Mouse (Mus musculus) A20 (cell line): ENCODE data around the gene Cwc27.
A peak's percentile ranks its signal among the peaks of the same experiment; 100 is the strongest.

Experiments used
- DNase-seq: peaks from one replicate; pipeline ENCODE4 v3.0.0-alpha.2; 2011; ENCODE audit warnings: low read depth, low spot score

Cwc27 gene

DNA sequence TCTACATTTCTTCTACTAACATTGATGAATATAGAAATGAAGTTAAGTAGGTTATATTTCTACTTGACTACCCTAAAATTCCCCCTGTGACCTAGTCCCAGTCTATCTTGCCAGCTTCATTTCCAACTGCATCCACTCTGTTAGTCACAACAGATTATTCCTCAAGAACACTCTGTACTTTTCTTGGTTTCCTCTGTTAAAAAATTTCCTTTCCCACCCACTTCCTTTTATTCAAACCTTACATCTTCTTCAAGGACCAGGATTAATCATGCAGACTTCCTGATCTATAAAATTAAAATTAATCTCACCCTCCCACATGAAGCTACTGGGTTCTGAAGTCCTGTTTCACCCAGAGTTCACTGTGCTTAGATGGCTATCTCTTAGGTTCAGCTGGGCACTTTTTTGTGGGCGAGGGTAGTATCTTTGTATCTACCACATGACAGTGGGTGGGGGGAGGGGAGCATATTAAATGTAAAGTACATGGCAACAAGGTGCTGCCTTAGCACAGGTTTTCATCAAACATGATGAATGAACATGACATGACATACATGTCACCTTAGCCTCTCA is 37.8 kb downstream of the Cwc27 start:
- DNase-seq: no peak

DNA sequence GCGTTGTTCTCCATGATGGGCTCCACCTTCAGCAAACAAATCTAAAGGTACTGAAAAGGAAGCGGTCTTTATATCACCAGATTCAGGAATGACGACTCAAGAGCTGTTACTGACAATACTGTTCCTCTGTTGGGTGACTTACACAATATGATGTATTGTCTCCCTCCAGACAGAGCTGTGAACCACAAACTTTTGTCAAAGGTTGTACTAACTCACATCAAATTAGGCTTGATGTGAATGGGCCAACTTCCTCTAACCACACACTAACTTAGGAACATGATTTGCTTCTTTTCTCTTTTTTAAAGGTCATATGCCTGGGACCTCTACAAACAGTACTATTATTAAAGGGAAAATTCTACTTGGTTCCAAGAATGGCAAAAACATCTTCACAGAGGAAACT is 53.7 kb downstream of the Cwc27 start:
- peak; percentile 52 for DNase-seq

DNA sequence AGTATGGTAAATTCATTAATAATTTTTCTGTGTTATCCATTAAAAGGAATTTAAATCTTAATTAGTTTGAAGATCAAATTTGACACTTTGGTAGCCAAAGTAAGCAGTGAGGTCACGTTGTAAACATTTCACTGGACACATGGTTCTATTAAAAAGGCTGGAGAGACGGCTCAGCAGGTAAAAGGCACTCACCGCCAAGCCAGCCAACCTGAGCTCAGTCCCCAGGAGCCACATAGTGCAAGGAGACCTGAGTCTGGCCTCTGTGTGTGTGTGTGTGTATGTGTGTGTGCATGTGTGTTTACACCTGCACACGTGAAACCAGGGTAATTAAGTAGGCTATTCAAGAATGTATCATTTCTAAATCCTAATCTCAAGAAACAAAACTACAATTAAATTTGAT is 54.5 kb downstream of the Cwc27 start:
- peak; percentile 9 for DNase-seq

DNA sequence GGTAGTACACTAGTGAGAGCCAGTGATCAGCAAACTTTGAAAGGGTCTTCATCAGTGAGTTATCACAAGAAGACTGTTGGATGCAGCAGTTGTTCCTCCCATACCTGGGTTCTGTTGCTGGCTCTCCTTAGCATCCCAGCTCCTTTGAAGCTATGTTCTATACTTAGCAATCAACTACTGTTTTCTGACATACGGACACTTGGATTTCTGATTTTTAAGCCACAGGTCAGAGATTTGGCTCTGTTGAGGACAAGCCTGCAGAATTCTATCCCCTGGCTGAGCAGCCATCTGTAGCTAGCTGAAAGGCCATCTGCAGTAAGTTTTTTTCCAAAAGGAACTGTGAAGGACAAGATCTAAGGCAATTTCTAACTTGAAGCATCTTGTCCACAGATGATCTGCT is 57.6 kb downstream of the Cwc27 start:
- no peak for DNase-seq

DNA sequence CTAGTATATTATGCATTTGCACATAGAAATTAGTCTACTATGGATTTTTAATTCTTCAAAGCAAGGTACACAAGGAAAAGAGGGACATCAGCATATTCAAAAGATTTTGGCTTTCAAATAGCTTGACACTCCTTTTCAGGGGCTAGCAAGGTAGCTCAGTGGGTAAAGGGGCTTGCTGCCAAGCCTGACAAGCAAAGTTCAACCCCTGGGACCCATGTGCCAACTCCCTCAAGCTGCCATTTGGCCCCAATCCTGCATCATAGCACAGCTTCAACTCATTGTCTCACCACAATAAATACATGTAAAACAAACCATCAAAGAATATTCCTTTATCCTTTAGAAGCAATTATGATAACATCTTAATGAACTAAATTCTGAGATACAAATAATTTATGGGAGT is 69.9 kb downstream of the Cwc27 start:
- no peak for DNase-seq

DNA sequence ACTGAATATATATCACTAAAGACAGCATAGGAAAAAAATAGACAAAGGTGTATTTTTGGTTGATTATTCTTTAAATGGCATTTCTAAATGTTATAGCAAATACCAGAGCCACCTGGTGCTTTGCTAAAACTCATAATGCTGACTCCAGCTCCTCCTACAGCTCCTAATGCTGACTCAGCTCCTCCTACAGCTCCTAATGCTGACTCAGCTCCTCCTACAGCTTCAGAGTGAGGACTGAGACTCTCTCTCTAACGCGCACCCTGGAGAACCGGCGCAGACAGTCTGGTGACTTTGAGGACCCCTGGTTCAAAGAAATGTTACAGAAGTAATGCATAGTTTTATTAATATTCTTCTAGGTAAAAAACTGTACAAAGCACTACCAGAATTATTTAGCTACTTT is 74.1 kb downstream of the Cwc27 start:
- DNase-seq: no peak

DNA sequence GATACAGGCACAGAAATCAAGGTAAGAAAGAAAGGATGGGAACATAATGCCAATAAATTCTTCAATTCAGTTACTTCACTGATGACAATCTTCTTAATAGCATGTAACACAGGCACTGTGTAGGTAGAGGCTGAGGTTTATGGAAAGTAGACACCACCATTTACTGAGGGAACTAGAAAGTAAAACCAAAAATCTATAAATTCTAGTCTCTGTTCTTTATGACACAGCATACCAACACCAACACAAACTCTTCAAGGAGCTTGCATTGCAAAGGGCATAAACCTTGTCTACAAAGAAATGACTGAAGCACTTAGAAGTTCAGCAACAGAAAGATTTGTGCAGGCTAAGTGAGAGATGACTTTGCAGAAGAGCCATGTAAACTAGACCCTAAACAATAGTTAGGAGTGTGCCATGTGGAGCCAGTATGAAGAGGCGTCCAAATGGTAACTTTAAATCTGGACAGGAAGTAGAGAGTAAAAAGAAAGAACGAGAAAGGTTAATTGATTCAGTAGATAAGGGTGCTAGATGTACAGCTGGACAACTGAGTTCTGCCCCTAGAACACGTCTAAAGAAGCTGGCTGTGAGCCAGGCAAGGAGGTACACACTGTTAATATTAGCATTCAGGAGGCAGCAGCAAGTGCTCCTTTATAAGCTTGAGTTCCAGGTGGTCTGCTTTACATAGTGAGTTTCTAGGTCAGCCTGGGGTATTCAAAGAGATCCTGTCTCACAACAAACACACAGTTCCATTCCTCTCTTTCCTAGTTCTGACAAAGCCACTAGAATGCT is 87.5 kb downstream of the Cwc27 start:
- peak; percentile 5 for DNase-seq

DNA sequence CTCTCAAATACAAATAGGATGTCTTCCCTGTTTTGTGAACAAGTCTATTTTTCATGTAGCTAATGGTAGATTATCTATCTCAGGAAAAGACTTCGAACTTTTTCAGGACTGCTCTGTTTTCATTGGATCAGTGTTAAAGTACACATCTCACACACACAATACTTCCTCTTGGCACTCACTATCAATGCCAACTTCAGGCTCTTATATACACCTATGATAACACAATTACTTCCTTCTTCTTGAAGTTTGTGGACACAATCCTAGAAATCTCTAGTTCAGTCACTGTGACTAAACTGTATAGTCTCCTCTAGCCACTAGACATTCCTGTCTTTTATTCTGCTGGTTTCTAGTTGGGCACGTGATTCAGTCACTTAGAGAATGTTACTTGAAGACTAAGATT is 89.3 kb downstream of the Cwc27 start:
- DNase-seq: no peak

DNA sequence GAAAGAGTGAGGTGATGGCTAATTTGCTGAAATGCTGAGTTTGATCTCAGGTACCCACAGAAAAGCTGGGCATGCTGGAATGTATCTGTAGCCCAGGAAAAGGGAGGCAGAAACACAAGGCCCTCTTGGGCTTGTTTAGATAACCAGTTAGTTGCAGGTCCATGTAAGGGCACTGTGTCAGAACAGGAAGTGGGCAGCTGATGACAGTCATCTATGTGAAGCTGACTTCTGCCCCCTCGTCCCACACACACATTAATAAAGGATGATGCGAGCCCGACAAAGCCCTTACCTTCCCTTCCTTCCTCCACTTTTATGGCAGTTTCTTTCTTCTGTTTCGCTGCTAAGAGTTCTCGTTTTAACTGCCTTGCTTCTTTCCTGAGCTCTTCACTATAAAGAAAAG is 96.8 kb downstream of the Cwc27 start:
- DNase-seq: no peak

DNA sequence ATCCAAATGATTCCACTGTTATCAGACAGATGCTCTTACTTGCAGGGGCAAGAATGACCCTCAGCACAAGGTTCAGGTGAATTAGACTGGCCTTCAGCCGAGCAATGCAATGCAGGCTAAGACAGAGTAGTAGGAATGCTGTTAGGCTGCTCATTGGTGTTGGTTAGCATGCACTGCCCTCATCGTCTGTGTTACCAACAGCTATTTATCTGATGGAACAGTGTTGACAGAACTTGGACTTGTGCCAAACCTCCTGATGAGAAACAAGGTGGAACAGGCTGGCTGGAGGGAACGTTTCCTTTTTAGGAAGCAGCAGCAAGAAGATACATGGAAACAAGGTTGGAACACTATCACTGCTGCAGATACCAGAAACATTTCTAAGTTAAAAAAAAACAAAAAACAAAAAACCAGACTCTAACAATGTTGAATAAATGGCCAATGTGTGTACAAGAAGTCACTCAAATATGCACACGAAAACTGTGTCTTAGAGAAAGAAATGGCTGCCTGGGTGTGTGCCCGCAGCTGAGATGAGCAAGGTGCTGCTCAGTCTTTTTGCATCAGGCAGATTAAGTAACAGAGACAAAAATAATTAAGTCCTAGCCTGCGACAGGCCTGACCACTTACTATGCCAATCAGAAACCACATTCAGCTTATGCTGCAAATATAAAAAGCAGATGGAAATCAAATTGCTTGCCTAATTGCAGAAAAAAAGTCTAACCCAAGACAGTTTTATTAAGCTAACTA is 122.2 kb downstream of the Cwc27 start:
- DNase-seq: no peak

DNA sequence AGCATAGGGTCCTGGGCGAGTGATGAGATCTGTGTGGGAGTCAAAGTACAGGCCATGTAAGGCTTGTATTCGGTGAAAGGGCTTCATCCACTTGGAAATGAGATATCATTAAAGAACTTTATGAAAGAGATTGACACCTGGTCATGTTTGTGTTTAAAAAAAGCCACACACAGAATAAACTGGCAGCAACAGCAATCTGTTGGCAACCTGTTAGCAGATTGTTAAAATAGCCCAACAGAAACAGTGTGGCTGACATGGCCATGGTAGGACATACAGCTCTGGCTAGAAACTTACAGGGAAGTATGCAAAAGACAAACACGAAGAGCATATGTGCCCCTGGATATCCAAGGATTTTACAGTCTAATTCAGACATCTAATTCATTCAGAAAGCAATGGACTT is 124.2 kb downstream of the Cwc27 start:
- DNase-seq: no peak

DNA sequence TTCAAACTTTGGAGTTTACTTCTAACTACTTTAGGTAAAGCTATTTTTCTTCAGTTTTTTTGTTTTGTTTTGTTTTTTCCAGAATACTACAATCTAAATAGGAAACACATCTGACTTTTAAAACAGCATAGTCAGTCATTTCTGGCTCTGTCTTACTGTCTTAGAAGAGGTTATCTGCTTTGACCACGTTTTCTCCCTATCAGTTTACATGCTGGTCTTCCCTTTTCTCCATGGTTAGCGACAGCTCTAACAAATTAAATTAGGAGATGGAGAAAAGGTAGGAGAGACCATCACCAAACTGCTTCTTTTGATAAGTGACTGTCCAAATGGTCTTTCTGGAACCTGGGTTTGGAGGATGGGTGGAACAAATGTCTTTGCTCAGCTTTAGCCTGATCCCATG is 131.4 kb downstream of the Cwc27 start:
- no peak for DNase-seq

DNA sequence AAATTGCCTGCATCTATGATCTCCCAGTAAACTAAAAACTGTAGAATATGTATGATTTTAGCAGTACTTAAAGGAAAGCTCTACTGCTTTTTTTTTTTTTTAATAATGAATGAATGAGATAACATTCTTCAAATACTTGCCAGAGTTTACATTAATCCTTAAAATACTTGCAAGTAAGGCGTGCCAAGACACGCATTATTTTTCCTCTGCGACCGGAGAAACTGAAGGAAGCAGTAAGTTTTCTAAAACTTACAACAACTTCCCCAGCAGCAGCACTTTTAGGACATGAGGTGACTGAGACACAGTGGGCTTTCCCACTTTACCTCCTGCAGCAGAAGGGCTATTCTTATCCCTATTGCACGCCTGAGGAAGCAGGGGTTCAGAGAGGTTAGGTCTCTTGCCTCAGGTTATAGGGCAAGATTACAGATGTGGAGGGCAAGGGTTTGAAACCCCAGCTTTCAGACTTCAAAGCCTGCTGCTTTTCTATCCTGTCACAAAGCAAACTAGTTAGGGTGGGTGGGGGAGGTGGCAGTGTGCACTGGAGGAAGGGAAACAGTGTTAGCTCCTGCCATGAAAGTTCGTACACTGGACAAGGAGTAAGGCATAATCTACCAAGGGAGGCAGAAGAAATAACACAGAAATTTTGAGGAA is 132.5 kb downstream of the Cwc27 start:
- DNase-seq: no peak

DNA sequence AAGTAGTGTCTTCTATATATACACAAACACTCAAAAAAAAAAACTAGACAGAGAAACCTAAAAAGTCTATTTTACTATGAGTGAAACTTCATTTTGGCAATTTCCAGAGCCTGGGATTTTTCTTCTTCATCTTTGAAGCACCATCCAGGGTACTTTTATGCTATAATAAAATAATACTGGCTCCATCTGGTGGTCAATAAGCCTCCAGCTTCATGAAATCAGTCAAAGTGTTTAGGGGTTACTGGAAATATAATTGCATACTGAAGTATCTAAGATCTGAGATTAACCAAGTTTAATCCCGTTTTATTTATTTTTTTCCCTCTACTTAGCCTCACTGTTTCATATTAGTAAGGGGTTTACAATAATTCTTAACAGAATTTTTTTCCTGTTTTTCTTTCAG is 135.7 kb downstream of the Cwc27 start:
- peak; percentile 17 for DNase-seq

DNA sequence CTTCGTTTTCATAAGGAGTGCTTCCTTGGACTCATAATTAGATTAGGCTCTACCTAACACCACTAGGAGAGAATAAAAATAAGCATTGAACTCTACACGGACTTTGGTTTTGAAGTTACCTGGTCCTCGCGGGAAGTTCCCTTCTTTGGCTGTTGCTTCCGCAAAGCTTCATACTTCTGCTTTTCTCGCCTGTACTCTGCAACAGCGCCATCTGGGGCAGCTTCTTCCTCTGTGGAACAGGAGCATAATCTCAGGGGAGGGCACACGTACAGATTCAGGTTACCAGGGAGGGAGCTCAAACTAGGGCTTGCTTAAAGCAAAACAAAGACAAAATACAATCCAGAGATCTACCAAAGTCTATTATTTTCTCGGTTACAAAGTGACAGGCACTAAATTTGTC is 155.8 kb downstream of the Cwc27 start:
- peak; percentile 37 for DNase-seq

DNA sequence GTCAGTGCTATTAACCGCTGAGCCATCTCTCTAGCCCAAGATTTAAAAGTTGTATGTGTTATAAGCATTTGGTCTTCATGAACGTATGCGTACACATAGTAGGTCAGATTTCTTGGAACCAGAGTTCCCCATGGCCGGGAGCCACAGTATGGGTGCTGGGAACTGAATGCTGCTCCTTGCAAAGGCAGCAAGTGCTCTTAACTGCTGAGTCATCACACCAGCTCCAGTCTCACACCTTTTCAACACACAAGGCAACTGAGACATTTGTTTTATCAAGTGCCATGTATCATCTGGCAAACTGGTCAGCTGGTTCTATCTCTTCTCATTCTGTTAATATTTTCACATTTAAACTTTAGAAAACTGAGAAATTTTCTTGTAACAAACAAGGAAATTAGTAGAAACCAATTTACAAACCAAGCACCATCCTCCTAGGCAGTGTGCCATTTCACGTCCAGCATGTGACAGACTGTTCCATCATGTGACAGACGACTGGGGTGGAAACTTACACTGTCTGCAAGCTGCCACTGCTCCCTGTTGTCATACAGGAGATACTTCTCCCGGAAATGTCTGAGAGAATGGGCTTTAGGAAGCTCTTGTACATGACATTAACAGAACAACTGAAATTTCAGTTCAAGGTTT is 156.8 kb downstream of the Cwc27 start:
- no peak for DNase-seq

DNA sequence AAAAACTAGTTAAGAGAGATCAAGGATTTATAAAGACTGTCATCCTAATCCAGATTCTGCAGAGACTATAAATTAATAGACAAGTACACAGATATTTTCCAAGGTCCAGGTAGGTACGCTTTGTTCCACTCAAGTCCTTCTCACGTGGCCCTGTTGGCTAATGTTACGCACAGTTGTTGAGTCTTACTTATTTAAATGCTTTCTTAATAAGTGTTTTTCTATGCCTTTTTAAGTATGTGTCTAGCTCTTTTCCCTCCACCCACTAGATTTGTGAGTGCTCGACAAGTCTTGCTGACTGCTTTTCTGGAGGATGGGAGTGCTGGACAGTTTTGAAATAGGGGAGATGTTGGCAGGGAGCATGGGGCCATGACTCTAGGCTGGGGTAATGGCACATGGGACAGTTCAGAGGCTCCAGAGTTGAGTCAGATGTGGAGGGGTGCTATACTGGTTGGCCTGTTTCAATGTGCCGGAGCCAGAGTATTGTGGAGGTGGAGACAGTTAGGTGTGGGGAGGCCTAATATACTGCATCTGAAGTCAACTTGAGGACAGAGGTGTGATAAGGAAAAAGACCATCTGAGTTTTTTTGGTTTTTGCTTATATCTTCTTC is 160.2 kb downstream of the Cwc27 start:
- DNase-seq: no peak

DNA sequence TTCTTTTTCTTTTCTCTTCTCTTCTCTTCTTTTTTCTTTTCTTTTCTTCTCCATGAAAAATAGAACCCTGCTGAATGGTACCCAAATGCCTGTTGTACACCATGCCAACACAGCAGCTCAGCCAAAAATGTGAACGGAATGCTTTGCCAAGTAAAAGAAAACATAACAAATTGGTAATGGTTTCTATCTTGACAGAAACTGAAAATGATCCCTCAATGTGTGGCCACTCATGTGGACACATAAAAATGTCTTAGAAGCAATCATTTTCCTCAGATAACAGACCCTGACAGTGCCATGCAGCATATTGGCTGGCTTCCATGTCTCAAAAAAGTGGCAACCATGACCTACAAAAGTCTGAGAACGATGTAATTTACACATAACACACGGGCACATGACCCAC is 161.8 kb downstream of the Cwc27 start:
- DNase-seq: no peak

DNA sequence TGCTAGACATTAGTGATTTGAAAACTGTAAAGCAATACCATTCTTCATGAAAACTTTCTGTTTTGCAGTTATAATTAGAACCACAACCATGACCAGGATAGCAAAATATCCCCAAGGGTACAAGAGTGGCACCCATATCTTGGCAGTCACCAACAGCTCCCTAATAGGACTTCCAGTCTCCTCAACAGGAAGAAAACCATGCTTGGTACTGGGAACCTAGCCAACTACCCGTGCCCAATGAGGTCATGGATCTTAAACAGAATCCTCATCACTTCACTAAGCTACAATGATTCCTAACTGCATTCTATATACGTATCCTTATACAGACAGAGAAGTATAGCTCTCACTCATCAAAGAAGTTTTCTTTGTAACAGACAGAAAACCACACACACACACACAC is 165.2 kb downstream of the Cwc27 start:
- DNase-seq: no peak

DNA sequence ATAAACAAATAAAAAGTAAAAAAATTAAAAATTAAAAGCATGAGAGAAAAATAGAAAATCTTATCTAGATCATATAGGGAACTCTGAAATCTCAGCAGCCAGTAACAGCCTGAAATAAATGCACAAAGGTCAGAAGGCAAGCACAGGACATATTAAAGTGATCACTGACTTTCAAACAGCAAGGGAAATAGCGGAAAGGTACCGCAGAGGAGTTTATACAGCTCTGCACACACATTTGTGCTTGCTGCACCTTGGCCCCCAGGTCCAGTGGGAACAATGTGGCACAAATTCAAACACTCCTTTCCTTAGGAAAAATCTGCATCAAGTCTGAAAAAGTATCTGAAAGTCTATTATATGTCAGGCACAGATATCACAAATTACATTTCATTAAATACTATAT is 166.3 kb downstream of the Cwc27 start:
- DNase-seq: no peak

DNA sequence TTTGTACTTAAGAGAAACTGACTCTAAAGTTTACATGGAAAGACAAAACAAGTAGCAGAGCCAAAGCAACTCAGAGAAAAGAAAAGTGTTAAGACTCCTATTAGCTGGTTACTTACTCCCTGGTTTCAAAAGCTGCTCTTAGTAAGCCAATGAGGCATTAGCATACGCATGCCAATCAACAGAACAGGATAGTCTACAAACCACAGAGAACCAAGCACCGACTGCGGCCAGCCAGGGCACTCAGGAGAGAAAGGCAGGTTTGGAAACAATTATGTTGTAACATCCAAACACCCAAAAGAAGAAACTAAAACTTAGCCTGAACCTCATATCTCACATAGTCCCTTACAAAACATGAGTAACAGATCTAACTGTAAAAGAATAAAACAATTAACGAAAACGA is 166.8 kb downstream of the Cwc27 start:
- DNase-seq: no peak
